Mouse (Mus musculus): Measurements from ENCODE around the gene Tecpr2. TPM values are rescaled to one million over a fixed set of nuclear protein-coding genes. Genes with fewer than 3 reads are reported as not detected.

Gene Tecpr2
- polyA plus RNA-seq, 3 experiments from 2014 or later, result 0.88 to 1.6 (median 1.4) TPM

GRCm38 (mm10) chr12:111008500-111009490, 119.7 kb downstream of the Tecpr2 start:
- no peak for ATAC-seq

GRCm38 (mm10) chr12:111009615-111010257, 120.7 kb downstream of the Tecpr2 start:
- ATAC-seq, result no peak

DNA sequence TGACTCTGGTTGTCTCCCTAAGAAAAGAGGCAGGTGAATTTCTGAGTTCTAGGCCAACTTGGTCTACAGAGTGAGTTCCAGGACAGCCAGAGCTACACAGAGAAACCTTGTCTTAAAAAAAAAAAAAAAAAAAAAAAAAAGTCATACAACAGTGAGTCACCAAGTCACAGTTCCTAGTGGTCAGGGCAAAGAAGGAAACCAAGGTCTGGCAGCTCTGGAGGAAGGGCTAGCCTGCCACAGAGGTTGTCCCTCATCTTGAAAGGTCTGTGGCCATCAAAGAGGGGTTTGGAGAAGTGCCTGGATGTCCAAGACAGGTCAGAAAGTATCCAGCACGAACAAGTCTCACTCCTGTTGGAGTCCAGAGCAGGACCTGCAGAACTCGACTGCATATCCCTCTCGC, 127.7 kb downstream of the Tecpr2 start:
- ATAC-seq, result no peak

- no peak for ATAC-seq
These were observed 129.0 kb downstream of the Tecpr2 start for GRCm38 (mm10) chr12:111018068-111018467.

DNA sequence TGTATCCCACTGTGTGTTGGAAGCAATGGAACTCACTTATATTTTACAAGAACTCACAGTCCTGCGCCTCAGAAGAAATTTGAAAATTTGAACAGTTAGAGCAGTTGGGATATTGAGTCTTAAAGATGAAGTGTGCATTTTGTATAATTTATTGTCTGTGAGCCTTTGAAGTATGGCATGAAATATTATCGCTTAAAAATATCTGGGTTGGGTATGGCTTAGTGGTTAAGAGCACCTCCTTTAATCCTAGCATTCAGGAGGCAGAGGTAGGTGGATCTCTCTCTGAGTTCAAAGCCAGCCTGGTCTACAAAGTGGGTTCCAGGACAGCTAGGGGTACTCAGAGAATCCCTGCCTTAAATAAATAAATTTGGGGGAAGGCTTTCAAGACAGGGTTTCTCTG, 130.0 kb downstream of the Tecpr2 start:
- no peak for ATAC-seq

GRCm38 (mm10) chr12:111021138-111021537, 132.1 kb downstream of the Tecpr2 start:
- no peak for ATAC-seq

- no peak for ATAC-seq
These were observed 132.5 kb downstream of the Tecpr2 start for GRCm38 (mm10) chr12:111021577-111021976.

Other genes with a start within 250 kb of the Tecpr2 start
- 1 to 10 TPM in 1 of 3 experiments, not detected in 2; 1.1 TPM for gene 1700001K19Rik, start 206.6 kb upstream of the Tecpr2 start, polyA plus RNA-seq (2017; shearing (Covaris generic))
- 100 to 1,000 TPM; 173 to 271 (median 181) TPM for gene Hsp90aa1, start 186.5 kb upstream of the Tecpr2 start, polyA plus RNA-seq (2017; shearing (Covaris generic))
- gene Wdr20, start 151.3 kb upstream of the Tecpr2 start, polyA plus RNA-seq (2017; shearing (Covaris generic)), result 10 to 100 TPM; 24.8 to 34.0 (median 33.4) TPM
- under 1 TPM in 2 of 3 experiments, not detected in 1; 0.50 to 0.57 TPM for gene Mok, start 48.3 kb upstream of the Tecpr2 start, polyA plus RNA-seq (2017; shearing (Covaris generic))
- 1 to 10 TPM; 1.7 to 2.4 (median 2.3) TPM for gene Zfp839, start 39.0 kb upstream of the Tecpr2 start, polyA plus RNA-seq (2017; shearing (Covaris generic))
- 10 to 100 TPM; 38.4 to 45.4 (median 43.2) TPM for gene Cinp, start 119 bp upstream of the Tecpr2 start, polyA plus RNA-seq (2017; shearing (Covaris generic))
- 1 to 10 TPM in 1 of 3 experiments, under 1 TPM in 2; 0.28 to 1.4 (median 0.61) TPM for gene Ankrd9, start 89.8 kb downstream of the Tecpr2 start, polyA plus RNA-seq (2017; shearing (Covaris generic))
- 10 to 100 TPM; 13.6 to 19.7 (median 14.7) TPM for gene Rcor1, start 150.1 kb downstream of the Tecpr2 start, polyA plus RNA-seq (2017; shearing (Covaris generic))

All from inflammation-experienced regulatory T-cells, adult 6 months (primary cell).